Mouse (Mus musculus): ENCODE measurements around the gene Gm20388. TPM values are rescaled to one million over a fixed set of nuclear protein-coding genes. Genes with fewer than 3 reads are reported as not detected.

Gm20388 gene
- total RNA-seq, 1 experiment, result 27.0 TPM

GRCm38 (mm10) chr8:124033400-124033799 lies 4122.8 kb downstream of the Gm20388 start:
- in situ Hi-C loops (cut with MboI; ENCODE audit: low sequenced_read_pairs in 2 of 2, unreplicated experiment in 2 of 2), result no loop called here
- H3K9me3 ChIP-seq (ENCODE audit: control insufficient read depth, insufficient read depth, low read depth, low read length), result no peaks in the 10 kb centered on the region
- H3K36me3 ChIP-seq (ENCODE audit: control insufficient read depth, insufficient read depth, low read length, poor library complexity, severe bottlenecking), result peaks cover 58% of the 10 kb centered on the region
- TF ChIP-seq ZNF384 (IDR thresholded peaks at IDR 0.05; ENCODE audit: low read depth, low read length) (peak; percentile 96), ZC3H11A (IDR thresholded peaks at IDR 0.05; ENCODE audit: borderline replicate concordance, low read depth, low read length) (no peak)
- no peak for DNase-seq (ENCODE audit: low read depth, low spot score)
- H3K4me3 ChIP-seq (ENCODE audit: insufficient read depth in 1 of 2, low read depth in 1 of 2, low read length in 2 of 2, poor library complexity in 1 of 2, severe bottlenecking in 1 of 2), result no peak overlapping the region
- H3K27ac ChIP-seq (ENCODE audit: insufficient read depth, low read depth, low read length, poor library complexity, severe bottlenecking), result no peak overlapping the region
- no peaks in the 10 kb centered on the region for H3K4me1 ChIP-seq (ENCODE audit: control insufficient read depth in 2 of 2, insufficient read depth in 2 of 2, low read length in 2 of 2, poor library complexity in 1 of 2)
- no peak overlapping the region for H3K9ac ChIP-seq (ENCODE audit: insufficient read depth, low read depth, low read length, poor library complexity, severe bottlenecking)

DNA sequence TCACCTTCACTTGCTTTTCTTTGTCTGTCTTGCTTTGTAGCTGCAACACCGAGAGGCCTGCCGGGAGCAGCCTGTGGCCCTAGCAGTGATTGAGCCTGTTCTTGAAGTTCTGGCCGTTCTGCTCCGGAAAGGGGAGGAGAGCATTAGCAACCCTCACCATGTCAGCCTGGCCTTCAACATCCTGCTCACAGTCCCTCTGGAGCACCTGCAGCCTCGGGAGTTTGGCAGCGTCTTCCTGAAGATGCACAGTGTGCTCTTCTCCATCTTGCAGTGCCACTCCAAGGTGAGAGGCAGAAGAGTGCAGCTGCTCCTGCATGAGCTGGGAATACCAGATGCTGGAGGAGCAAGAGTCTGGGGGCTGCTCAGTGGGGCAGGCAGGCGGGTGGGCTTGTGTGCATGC lies 4127.5 kb downstream of the Gm20388 start:
- peaks cover 56% of the 10 kb centered on the region for H3K36me3 ChIP-seq (ENCODE audit: control insufficient read depth, insufficient read depth, low read length, poor library complexity, severe bottlenecking)
- no peaks in the 10 kb centered on the region for H3K9me3 ChIP-seq (ENCODE audit: control insufficient read depth, insufficient read depth, low read depth, low read length)
- H3K9ac ChIP-seq (ENCODE audit: insufficient read depth, low read depth, low read length, poor library complexity, severe bottlenecking), result no peak overlapping the region
- H3K4me1 ChIP-seq (ENCODE audit: control insufficient read depth in 2 of 2, insufficient read depth in 2 of 2, low read length in 2 of 2, poor library complexity in 1 of 2), result no peaks in the 10 kb centered on the region
- H3K4me3 ChIP-seq (ENCODE audit: insufficient read depth in 1 of 2, low read depth in 1 of 2, low read length in 2 of 2, poor library complexity in 1 of 2, severe bottlenecking in 1 of 2), result no peak overlapping the region
- no peak overlapping the region for H3K27ac ChIP-seq (ENCODE audit: insufficient read depth, low read depth, low read length, poor library complexity, severe bottlenecking)
- in situ Hi-C loops (cut with MboI; ENCODE audit: low sequenced_read_pairs in 2 of 2, unreplicated experiment in 2 of 2), result no loop called here
- DNase-seq (ENCODE audit: low read depth, low spot score), result no peak
- TF ChIP-seq CHD2 (IDR thresholded peaks at IDR 0.05; ENCODE audit: low read depth, low read length), result no peak
- no peak for TF ChIP-seq ZC3H11A (IDR thresholded peaks at IDR 0.05; ENCODE audit: borderline replicate concordance, low read depth, low read length)
- no peak for TF ChIP-seq HCFC1 (IDR thresholded peaks at IDR 0.05; ENCODE audit: borderline replicate concordance, insufficient read depth, low read length)
- no peak for TF ChIP-seq ZNF384 (IDR thresholded peaks at IDR 0.05; ENCODE audit: low read depth, low read length)
- TF ChIP-seq MAFK (IDR thresholded peaks at IDR 0.05; ENCODE audit: insufficient read depth, low read depth, low read length), result no peak

DNA sequence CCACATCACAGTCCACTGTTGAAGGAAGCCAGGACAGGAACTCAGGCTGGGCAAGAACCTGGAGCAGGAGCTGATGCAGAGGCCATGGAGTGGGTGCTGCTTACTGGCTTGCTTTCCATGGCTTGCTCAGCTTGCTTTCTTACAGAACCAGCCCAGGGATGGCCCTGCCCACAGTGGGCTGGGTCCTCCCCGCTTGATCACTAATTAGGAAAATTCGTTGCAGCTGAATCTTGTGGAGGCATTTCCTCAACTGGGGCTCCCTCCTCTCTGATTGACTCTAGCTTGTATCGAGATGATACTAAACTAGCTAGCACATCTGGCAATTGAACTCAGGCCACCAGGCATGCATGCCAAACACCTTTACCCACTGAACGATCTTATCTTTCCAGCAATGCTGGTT lies 4128.7 kb downstream of the Gm20388 start:
- Histone ChIP-seq H3K9ac (ENCODE audit: insufficient read depth, low read depth, low read length, poor library complexity, severe bottlenecking) (no peak overlapping the region), H3K27ac (ENCODE audit: insufficient read depth, low read depth, low read length, poor library complexity, severe bottlenecking) (no peak overlapping the region), H3K4me1 (ENCODE audit: control insufficient read depth in 2 of 2, insufficient read depth in 2 of 2, low read length in 2 of 2, poor library complexity in 1 of 2) (no peaks in the 10 kb centered on the region), H3K9me3 (ENCODE audit: control insufficient read depth, insufficient read depth, low read depth, low read length) (no peaks in the 10 kb centered on the region), H3K4me3 (ENCODE audit: insufficient read depth in 1 of 2, low read depth in 1 of 2, low read length in 2 of 2, poor library complexity in 1 of 2, severe bottlenecking in 1 of 2) (no peak overlapping the region), H3K36me3 (ENCODE audit: control insufficient read depth, insufficient read depth, low read length, poor library complexity, severe bottlenecking) (peaks cover 56% of the 10 kb centered on the region)
- in situ Hi-C loops (cut with MboI; ENCODE audit: low sequenced_read_pairs in 2 of 2, unreplicated experiment in 2 of 2), result no loop called here
- no peak for DNase-seq (ENCODE audit: low read depth, low spot score)
- TF ChIP-seq ZNF384 (IDR thresholded peaks at IDR 0.05; ENCODE audit: low read depth, low read length) (no peak), CHD2 (IDR thresholded peaks at IDR 0.05; ENCODE audit: low read depth, low read length) (no peak), HCFC1 (IDR thresholded peaks at IDR 0.05; ENCODE audit: borderline replicate concordance, insufficient read depth, low read length) (no peak), MAFK (IDR thresholded peaks at IDR 0.05; ENCODE audit: insufficient read depth, low read depth, low read length) (no peak)

GRCm38 (mm10) chr8:124042201-124042600 lies 4131.6 kb downstream of the Gm20388 start:
- Histone ChIP-seq H3K9me3 (ENCODE audit: control insufficient read depth, insufficient read depth, low read depth, low read length) (no peaks in the 10 kb centered on the region), H3K9ac (ENCODE audit: insufficient read depth, low read depth, low read length, poor library complexity, severe bottlenecking) (no peak overlapping the region), H3K36me3 (ENCODE audit: control insufficient read depth, insufficient read depth, low read length, poor library complexity, severe bottlenecking) (peaks cover 58% of the 10 kb centered on the region), H3K4me3 (ENCODE audit: insufficient read depth in 1 of 2, low read depth in 1 of 2, low read length in 2 of 2, poor library complexity in 1 of 2, severe bottlenecking in 1 of 2) (no peak overlapping the region), H3K27ac (ENCODE audit: insufficient read depth, low read depth, low read length, poor library complexity, severe bottlenecking) (no peak overlapping the region), H3K4me1 (ENCODE audit: control insufficient read depth in 2 of 2, insufficient read depth in 2 of 2, low read length in 2 of 2, poor library complexity in 1 of 2) (no peaks in the 10 kb centered on the region)
- no peak for TF ChIP-seq ZC3H11A (IDR thresholded peaks at IDR 0.05; ENCODE audit: borderline replicate concordance, low read depth, low read length)
- TF ChIP-seq MAFK (IDR thresholded peaks at IDR 0.05; ENCODE audit: insufficient read depth, low read depth, low read length), result no peak
- TF ChIP-seq CHD2 (IDR thresholded peaks at IDR 0.05; ENCODE audit: low read depth, low read length), result no peak
- TF ChIP-seq HCFC1 (IDR thresholded peaks at IDR 0.05; ENCODE audit: borderline replicate concordance, insufficient read depth, low read length), result no peak
- no peak for TF ChIP-seq ZNF384 (IDR thresholded peaks at IDR 0.05; ENCODE audit: low read depth, low read length)
- in situ Hi-C loops (cut with MboI; ENCODE audit: low sequenced_read_pairs in 2 of 2, unreplicated experiment in 2 of 2), result no loop called here
- DNase-seq (ENCODE audit: low read depth, low spot score), result no peak

- Histone ChIP-seq H3K36me3 (ENCODE audit: control insufficient read depth, insufficient read depth, low read length, poor library complexity, severe bottlenecking) (peaks cover 45% of the 10 kb centered on the region), H3K27ac (ENCODE audit: insufficient read depth, low read depth, low read length, poor library complexity, severe bottlenecking) (no peak overlapping the region), H3K9ac (ENCODE audit: insufficient read depth, low read depth, low read length, poor library complexity, severe bottlenecking) (no peak overlapping the region), H3K4me1 (ENCODE audit: control insufficient read depth in 2 of 2, insufficient read depth in 2 of 2, low read length in 2 of 2, poor library complexity in 1 of 2) (no peaks in the 10 kb centered on the region), H3K9me3 (ENCODE audit: control insufficient read depth, insufficient read depth, low read depth, low read length) (no peaks in the 10 kb centered on the region), H3K4me3 (ENCODE audit: insufficient read depth in 1 of 2, low read depth in 1 of 2, low read length in 2 of 2, poor library complexity in 1 of 2, severe bottlenecking in 1 of 2) (no peak overlapping the region)
- in situ Hi-C loops (cut with MboI; ENCODE audit: low sequenced_read_pairs in 2 of 2, unreplicated experiment in 2 of 2), result no loop called here
- TF ChIP-seq HCFC1 (IDR thresholded peaks at IDR 0.05; ENCODE audit: borderline replicate concordance, insufficient read depth, low read length), result no peak
- TF ChIP-seq ZC3H11A (IDR thresholded peaks at IDR 0.05; ENCODE audit: borderline replicate concordance, low read depth, low read length), result no peak
- TF ChIP-seq CHD2 (IDR thresholded peaks at IDR 0.05; ENCODE audit: low read depth, low read length), result no peak
- TF ChIP-seq ZNF384 (IDR thresholded peaks at IDR 0.05; ENCODE audit: low read depth, low read length), result no peak
- no peak for TF ChIP-seq MAFK (IDR thresholded peaks at IDR 0.05; ENCODE audit: insufficient read depth, low read depth, low read length)
- DNase-seq (ENCODE audit: low read depth, low spot score), result no peak
These were observed 4133.8 kb downstream of the Gm20388 start for GRCm38 (mm10) chr8:124044421-124044820.
